Mouse (Mus musculus): ENCODE measurements around the gene Jam2. TPM values are rescaled to one million over a fixed set of nuclear protein-coding genes. Genes with fewer than 3 reads are reported as not detected.
A peak's percentile ranks its signal among the peaks of the same experiment; 100 is the strongest.

Jam2 gene
- polyA plus RNA-seq, 1 experiment, result 5.7 TPM

DNA sequence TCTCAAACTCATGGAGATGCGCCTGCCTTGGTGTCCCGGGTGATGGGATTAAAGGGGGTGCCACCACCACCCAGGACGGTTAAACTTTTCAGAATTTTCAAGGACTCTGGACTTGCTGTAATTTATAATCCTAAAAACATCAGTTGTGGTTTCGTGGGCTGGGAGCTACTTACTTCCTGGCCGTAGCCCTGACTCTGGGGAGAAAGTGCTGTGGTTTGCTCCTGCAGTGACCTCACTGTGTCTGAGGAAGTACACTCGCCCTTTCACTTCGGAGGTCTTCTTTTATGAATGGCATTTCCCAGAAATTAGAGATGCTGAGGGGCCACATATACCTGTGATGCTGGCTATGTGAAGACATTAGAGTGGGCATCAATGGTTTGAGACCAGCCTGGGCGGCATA, 40.6 kb downstream of the Jam2 start:
- Histone ChIP-seq H3K4me1 (ENCODE audit: control insufficient read depth, insufficient read depth, low read length) (no peaks in the 10 kb centered on the region; the same call in 1 of the 2 replicates), H3K4me3 (replicated peaks; ENCODE audit: control insufficient read depth, low read depth, low read length) (peak overlapping the region; percentile 55)

GRCm38 (mm10) chr16:84817423-84817822, 43.5 kb downstream of the Jam2 start:
- Histone ChIP-seq H3K27ac (ENCODE audit: control insufficient read depth, insufficient read depth, low read depth, low read length, poor library complexity) (no peak overlapping the region), H3K4me3 (replicated peaks; ENCODE audit: control insufficient read depth, low read depth, low read length) (no peak overlapping the region), H3K4me1 (ENCODE audit: control insufficient read depth, insufficient read depth, low read length) (no peaks in the 10 kb centered on the region; the same call in 1 of the 2 replicates)
- WGBS, result 27% methylated on average over 7 of the region's 7 CpGs
- TF ChIP-seq CTCF (IDR thresholded peaks at IDR 0.05; ENCODE audit: control insufficient read depth, insufficient read depth, low read length) (no peak), POLR2A (IDR thresholded peaks at IDR 0.05; ENCODE audit: borderline replicate concordance, control insufficient read depth, low read depth, low read length) (no peak)

More for the DNA sequence above, 40.6 kb downstream of the Jam2 start:
- TF ChIP-seq CTCF (IDR thresholded peaks at IDR 0.05; ENCODE audit: control insufficient read depth, insufficient read depth, low read length) (no peak), POLR2A (IDR thresholded peaks at IDR 0.05; ENCODE audit: borderline replicate concordance, control insufficient read depth, low read depth, low read length) (no peak)
- no peak overlapping the region for H3K27ac ChIP-seq (ENCODE audit: control insufficient read depth, insufficient read depth, low read depth, low read length, poor library complexity)
- WGBS, result 6% methylated on average over 8 of the region's 8 CpGs

GRCm38 (mm10) chr16:84825009-84825408, 51.1 kb downstream of the Jam2 start:
- Histone ChIP-seq H3K4me1 (ENCODE audit: control insufficient read depth, insufficient read depth, low read length) (no peaks in the 10 kb centered on the region), H3K4me3 (replicated peaks; ENCODE audit: control insufficient read depth, low read depth, low read length) (no peak overlapping the region), H3K27ac (ENCODE audit: control insufficient read depth, insufficient read depth, low read depth, low read length, poor library complexity) (no peak overlapping the region)
- TF ChIP-seq POLR2A (IDR thresholded peaks at IDR 0.05; ENCODE audit: borderline replicate concordance, control insufficient read depth, low read depth, low read length) (no peak), CTCF (IDR thresholded peaks at IDR 0.05; ENCODE audit: control insufficient read depth, insufficient read depth, low read length) (no peak)
- 60% methylated on average over 6 of the region's 6 CpGs for WGBS

DNA sequence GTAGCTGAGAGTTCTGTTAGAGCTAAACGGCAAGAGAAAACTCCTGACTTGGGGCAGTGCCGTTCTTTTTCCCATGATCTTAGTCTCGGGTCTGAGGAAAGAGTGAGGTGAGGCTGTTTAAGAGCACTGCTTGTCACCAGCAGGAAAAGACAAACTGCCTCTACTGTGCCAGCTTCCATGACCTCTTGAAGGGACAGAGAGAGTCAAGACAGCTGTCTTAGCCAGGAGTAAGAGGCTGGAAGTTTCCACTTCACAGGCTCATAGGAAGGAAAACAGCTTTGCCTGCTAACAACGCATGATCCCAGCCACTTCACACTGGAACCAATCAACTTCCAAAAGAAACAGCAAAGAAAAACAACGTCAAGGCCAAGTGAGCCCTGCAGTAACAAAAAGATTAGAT, 57.8 kb downstream of the Jam2 start:
- Histone ChIP-seq H3K27ac (ENCODE audit: control insufficient read depth, insufficient read depth, low read depth, low read length, poor library complexity) (no peak overlapping the region), H3K4me3 (replicated peaks; ENCODE audit: control insufficient read depth, low read depth, low read length) (no peak overlapping the region), H3K4me1 (ENCODE audit: control insufficient read depth, insufficient read depth, low read length) (peaks cover 2% of the 10 kb centered on the region; the same call in 1 of the 2 replicates)
- 82% methylated on average over 5 of the region's 5 CpGs for WGBS
- no peak for TF ChIP-seq POLR2A (IDR thresholded peaks at IDR 0.05; ENCODE audit: borderline replicate concordance, control insufficient read depth, low read depth, low read length)
- TF ChIP-seq CTCF (IDR thresholded peaks at IDR 0.05; ENCODE audit: control insufficient read depth, insufficient read depth, low read length), result no peak

DNA sequence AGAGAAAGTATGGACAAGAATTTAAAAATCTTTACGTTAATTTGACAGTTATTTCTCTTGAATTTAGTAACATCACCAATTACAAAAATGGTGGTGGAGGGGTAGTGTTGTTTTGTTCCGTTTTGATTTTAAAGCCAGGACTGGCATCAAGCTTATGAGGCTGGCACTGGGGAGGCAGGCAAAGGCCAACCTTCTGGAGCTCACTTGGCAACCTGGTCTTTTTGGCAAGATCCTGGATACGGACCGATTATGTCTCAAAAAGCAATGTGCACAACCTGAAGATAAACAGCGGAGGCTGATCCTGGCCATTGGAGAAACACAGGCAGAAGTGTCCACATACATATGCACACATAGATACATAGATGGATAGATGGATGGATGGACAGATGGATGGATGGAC, 58.8 kb downstream of the Jam2 start:
- H3K27ac ChIP-seq (ENCODE audit: control insufficient read depth, insufficient read depth, low read depth, low read length, poor library complexity), result no peak overlapping the region
- WGBS, result 90% methylated on average over 5 of the region's 5 CpGs

GRCm38 (mm10) chr16:84834344-84834743, 60.4 kb downstream of the Jam2 start:
- under 1% methylated on average over 22 of the region's 22 CpGs for WGBS
- Histone ChIP-seq H3K4me1 (ENCODE audit: control insufficient read depth, insufficient read depth, low read length) (peaks cover 2% of the 10 kb centered on the region; the same call in 1 of the 2 replicates), H3K4me3 (replicated peaks; ENCODE audit: control insufficient read depth, low read depth, low read length) (peak overlapping the region; percentile 86), H3K27ac (ENCODE audit: control insufficient read depth, insufficient read depth, low read depth, low read length, poor library complexity) (peak overlapping the region; percentile 82)
- TF ChIP-seq CTCF (IDR thresholded peaks at IDR 0.05; ENCODE audit: control insufficient read depth, insufficient read depth, low read length), result no peak
- TF ChIP-seq POLR2A (IDR thresholded peaks at IDR 0.05; ENCODE audit: borderline replicate concordance, control insufficient read depth, low read depth, low read length), result no peak

More for the DNA sequence above, 58.8 kb downstream of the Jam2 start:
- Histone ChIP-seq H3K4me3 (replicated peaks; ENCODE audit: control insufficient read depth, low read depth, low read length) (no peak overlapping the region), H3K4me1 (ENCODE audit: control insufficient read depth, insufficient read depth, low read length) (peaks cover 2% of the 10 kb centered on the region; the same call in 1 of the 2 replicates)
- TF ChIP-seq CTCF (IDR thresholded peaks at IDR 0.05; ENCODE audit: control insufficient read depth, insufficient read depth, low read length) (no peak), POLR2A (IDR thresholded peaks at IDR 0.05; ENCODE audit: borderline replicate concordance, control insufficient read depth, low read depth, low read length) (no peak)

- peaks cover 2% of the 10 kb centered on the region; the same call in 1 of the 2 replicates for H3K4me1 ChIP-seq (ENCODE audit: control insufficient read depth, insufficient read depth, low read length)
- H3K27ac ChIP-seq (ENCODE audit: control insufficient read depth, insufficient read depth, low read depth, low read length, poor library complexity), result peak within 1 kb of the TSS; percentile 82
- TF ChIP-seq POLR2A (IDR thresholded peaks at IDR 0.05; ENCODE audit: borderline replicate concordance, control insufficient read depth, low read depth, low read length) (peak; percentile 74; the same call in 1 of the 2 replicates), CTCF (IDR thresholded peaks at IDR 0.05; ENCODE audit: control insufficient read depth, insufficient read depth, low read length) (no peak)
- under 1% methylated on average over 52 of the region's 52 CpGs for WGBS
- H3K4me3 ChIP-seq (replicated peaks; ENCODE audit: control insufficient read depth, low read depth, low read length), result peak within 1 kb of the TSS; percentile 86
Observed at GRCm38 (mm10) chr16:84834745-84835440, 61.0 kb downstream of the Jam2 start, which contains the start of gene Gabpa. Gene Gabpa (plus strand): TSS chr16:84834925.

GRCm38 (mm10) chr16:84835441-84835822, 61.5 kb downstream of the Jam2 start, which contains the start of gene Atp5j:
Gene Atp5j (minus strand): TSS chr16:84835625.
- under 1% methylated on average over 57 of the region's 57 CpGs for WGBS
- TF ChIP-seq CTCF (IDR thresholded peaks at IDR 0.05; ENCODE audit: control insufficient read depth, insufficient read depth, low read length) (no peak), POLR2A (IDR thresholded peaks at IDR 0.05; ENCODE audit: borderline replicate concordance, control insufficient read depth, low read depth, low read length) (no peak)
- Histone ChIP-seq H3K27ac (ENCODE audit: control insufficient read depth, insufficient read depth, low read depth, low read length, poor library complexity) (peak within 1 kb of the TSS; percentile 82), H3K4me3 (replicated peaks; ENCODE audit: control insufficient read depth, low read depth, low read length) (peak within 1 kb of the TSS; percentile 86), H3K4me1 (ENCODE audit: control insufficient read depth, insufficient read depth, low read length) (peaks cover 2% of the 10 kb centered on the region; the same call in 1 of the 2 replicates)
